Mouse (Mus musculus): ENCODE data around the gene Aatk.
A peak's percentile ranks its signal among the peaks of the same experiment; 100 is the strongest.

Gene Aatk

DNA sequence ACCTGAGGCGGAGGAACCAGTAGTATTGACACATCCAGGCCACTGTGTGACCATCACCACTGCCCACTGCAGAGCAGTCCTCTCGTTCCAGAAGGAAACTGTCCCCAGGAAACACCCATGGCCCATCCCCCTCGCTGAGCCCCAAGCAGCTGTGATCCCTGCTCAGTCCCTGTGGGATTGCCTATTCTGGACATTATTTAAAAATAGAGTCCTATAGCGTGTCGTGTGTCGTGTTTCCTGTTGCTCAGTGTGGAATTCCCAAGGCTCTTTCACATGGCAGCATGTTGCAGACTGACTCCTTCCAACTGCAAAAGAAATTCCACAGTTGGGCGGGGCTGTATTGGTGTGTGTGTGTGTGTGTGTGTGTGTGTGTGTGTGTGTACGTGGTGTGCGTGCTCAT is 5.3 kb upstream of the Aatk start:
- DNase-seq (ENCODE audit: low spot score in 2 of 2): no peak

DNA sequence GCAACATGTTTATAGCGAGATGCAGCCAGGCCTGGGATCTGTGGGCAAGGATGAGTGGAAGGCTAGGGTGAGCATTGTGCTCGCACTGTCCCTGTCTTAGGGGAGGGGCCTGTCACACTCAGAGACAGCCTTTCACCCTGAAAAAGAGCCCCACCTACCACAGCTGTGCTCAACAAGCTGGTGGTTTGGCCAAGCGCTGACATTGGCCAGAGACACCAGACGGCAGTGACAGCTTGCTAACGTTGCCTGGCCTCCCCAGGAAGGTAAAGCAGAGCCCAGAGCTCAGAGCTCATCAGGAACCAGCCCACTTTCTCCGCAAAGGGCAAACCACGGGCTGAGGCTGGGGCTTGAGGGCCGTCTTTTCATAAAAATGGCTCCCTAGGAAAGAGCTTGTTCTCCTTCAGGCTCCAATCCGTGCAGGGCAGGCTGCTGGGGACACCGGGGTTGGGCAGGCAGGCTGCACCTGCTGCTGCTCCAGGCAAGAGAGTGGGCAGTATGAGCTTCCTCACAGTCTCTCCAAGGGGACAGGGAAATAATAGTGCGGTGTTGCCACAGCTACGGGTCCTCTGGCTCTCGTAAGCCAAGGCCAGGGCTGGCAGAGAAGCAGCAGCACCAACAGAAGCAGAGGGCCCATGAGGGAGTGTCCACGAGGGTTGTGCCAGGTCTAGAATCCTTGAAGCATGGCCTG is 4.3 kb upstream of the Aatk start:
- DNase-seq (ENCODE audit: low spot score in 2 of 2): no peak

DNA sequence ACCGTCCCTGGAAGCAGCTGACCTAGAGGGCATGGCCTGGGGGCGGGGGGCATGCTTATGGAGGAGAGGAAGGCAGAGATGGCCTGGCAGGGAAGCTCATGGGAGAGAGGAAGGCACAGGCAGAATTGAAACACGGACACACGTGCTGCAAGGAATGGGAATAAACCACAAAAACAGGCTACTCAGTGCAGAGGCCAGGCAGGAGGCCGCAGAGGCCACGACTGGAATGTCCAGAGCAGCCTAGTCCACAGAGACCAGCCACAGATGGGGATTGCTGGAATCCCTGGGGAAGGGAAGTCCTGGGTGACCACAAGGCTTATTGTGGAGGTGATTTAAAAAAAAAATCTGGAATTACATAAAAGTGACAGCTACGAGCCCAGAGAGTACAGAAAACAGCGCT is 2.1 kb upstream of the Aatk start:
- DNase-seq (ENCODE audit: low spot score in 2 of 2): no peak

DNA sequence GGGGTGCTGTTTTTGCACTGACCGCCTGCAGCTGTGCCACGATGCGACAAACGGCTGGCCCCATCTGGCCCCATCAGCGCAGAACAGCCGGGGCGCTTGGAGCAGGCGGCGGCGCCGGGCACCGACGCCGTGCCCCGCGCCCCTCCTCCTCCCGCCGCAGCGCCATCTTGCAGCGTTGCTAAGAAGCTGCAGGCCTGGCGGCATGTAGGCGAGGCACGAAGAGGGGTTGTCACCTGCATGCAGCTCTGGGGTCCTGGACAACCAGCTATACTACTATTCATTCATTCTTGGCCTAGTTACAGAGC is 1.2 kb upstream of the Aatk start:
- DNase-seq (ENCODE audit: low spot score in 2 of 2): peak; percentile 75 to 83

DNA sequence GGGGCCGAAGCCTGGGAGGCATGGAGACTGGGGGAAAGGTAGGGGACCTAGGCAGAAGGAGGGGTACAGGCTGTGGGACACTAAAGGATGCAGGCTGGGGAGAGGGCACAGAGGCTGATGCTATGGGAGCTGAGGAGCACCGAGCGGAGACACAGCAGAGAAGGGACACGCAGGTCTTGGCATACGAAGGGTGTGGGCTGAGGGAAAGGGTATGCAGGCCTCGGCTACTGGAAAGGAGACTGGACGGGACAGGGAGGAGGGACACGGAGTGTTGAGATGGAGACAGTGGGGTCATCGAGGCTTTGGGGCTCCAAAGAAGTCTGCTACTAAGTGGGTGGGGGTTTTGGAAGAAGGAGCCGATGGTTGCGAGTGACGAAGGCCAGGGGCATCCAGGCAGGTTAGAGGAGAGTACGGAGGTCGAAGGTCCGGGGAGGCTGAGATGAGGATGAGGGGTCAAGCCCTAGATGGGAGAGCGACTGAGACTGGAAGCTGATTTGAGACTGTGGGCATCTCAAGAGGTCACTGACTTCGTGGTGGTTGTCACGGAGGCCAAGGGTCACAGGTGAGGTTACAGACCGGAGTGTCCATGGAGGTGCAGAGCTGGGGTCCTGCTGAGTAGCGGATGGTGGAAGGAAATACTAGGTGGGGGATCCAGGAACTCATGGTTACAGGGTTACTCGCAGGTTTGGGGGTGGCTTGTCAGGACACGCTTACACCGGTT is 724 bp upstream of the Aatk start:
- no peak for DNase-seq (ENCODE audit: low spot score in 2 of 2)

DNA sequence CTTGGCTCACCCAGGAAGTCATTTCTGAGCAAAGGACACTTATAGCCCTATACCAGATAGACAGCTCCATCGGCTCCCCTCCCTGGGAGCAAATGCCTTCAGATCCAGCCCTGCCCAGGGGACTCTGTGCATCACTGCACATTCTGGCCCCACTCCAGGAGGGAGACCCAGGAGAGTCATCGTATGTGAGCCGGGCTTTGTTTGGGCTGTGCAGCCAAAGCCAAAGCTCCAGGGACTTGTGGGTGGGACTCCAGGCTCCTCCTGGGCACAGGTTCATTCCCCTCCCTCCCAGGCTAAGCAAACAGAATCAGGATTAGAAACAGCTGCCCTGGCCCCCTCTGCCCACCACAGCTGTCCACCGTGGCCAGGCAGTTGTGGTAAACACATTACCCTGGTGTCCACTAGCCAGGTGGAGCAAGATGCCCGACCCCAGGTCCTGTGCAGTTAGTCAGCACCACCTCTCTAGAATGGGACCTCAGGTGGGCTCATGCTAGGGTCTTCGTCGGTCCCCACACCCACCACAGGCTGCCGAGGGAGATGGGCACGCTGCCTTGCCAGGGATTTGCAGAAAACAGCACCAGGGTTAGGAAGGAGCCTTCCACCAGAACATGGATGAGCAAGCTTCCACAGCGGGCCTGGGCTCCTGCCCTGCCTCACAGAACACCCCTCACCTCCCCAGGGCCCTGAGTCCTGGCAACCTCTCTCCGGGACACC is 971 bp downstream of the Aatk start:
- DNase-seq (ENCODE audit: low spot score in 2 of 2): peak; percentile 76 to 80

DNA sequence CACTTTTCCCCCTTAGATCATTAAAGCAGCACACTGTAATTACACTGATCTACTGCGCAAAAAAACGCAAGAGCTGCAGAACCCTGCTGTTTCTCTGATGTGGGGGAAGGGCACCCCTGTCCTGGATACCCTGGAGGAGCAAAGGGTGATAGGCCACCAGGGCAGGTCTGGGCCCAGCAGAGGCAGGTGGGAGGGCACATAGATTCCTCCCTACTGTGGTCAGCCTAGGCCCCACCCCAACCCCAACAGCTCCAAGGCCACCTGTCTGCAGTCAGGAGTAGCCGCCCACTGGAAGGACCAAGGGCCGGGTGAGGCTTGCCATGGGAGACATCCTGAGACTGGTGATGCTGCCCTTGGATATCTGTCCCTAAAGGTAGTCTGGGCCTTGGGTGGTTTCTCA is 1.6 kb downstream of the Aatk start:
- DNase-seq (ENCODE audit: low spot score in 2 of 2): no peak

DNA sequence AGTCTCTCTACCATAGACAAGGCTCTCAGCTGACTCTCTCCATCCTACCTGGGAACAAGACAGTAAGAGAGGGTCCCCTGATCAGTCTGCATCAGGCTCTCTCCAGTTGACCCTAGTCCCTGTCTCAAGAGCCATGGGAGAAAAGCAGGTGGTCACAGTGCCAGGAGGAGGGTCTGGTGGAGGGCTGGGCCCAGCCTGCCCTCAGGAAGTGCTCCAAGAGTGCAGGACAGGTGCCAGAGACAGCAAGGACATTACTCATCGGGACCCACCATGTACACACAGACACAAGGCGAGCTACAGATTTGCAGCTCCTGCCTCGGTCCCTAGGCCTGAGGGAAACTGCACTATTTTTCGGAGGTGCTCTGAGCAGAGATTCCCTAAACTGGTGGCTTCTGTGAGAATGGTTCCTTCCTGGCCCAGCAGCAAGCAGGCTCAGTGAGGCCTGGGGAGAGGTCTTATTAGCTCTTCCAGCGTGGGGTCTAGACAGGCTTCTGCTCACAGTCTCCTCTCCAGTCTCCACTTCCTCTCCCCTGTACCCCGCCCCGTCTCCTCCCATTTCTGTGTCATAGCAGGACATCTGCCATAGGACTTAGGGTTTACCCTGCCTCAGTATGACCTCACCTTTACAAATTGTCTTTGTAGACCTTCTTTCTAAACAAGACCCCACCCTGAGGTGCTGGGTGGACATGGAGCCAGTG is 4.7 kb downstream of the Aatk start:
- no peak for DNase-seq (ENCODE audit: low spot score in 2 of 2)

DNA sequence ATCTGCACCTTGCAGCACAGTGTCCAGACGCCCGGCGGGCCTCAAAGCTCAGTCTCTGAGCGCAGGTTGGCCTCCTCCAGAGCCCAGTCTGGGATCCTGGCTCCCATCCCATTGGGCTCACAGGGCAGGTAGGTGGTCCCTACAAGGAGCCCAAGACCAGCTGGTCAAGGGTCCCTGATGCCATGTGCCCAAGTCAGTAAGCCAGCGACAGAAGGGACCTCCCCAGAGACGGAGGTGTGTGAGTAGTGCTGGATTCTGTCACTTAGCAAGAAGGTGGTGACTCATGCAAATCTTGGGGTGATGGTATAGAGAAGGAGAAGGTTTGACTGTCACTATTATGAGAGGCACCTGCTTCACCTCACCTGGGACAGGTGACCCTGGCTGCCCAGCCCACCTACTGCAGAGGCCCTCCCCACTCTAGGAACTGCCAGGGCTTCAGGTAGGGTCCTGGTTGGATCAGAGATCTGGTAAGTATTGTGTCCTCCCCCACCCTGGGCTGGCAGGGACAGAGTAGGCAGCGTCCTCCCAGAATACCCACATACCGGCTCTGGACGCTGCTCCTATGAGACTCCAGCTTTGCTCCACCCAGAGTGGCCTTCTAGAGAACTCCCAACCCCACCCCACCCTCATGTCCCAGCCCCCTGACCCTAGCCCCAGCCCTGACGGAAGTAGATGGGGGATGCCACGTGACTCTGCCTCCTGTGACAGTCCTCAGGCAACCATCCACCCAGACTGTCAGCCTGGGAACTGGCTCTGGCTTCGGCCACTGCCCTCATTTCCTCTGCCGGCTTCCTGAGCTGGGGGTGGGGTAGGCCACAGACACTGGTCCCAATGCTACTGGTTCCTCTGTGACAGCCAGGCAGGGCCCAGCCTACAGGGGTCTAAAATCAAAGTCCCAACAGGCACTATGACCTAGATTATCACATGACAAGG is 5.5 kb downstream of the Aatk start:
- DNase-seq (ENCODE audit: low spot score in 2 of 2): peak; percentile 74 to 82

DNA sequence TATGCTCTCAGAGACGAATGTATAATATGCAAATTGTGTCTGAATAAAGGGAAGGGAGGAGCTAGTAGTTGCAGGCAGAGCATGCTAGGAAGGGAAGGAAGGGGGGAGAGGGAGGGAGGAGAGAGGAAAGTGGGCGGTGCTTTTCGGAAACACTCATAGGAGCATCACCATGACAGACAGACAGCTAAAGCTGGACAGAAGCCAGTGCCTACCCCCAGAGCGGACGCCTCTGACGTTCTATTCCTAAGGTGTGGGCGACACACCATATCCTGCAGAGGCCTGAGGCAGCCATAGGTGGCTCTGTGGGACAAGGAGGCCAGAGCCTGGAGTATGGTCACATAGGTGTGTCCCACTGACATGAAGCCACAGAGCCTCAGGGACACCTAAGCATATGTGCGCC is 6.5 kb downstream of the Aatk start:
- peak; percentile 61 to 80 for DNase-seq (ENCODE audit: low spot score in 2 of 2)

DNA sequence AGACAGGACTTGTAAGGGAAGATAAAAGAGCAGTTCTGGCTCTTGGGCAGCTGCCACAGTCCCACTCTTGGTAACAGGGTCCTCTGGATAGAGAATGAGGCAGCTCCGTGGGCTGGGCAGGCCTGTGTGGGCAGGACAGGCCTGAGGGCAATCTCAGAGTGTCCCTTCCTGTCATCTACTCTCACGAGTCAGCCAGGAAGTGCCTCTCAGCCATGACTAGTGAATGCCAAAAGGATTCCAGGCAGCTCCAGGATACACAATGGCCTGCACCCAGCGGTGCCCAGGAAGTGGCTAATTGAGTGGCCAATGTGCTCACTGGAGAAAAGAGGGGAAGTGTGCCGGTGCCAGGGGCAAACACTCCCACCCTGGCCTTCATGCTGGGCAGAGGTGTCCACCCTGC is 7.4 kb downstream of the Aatk start:
- DNase-seq (ENCODE audit: low spot score in 2 of 2): peak; percentile 66 to 70

DNA sequence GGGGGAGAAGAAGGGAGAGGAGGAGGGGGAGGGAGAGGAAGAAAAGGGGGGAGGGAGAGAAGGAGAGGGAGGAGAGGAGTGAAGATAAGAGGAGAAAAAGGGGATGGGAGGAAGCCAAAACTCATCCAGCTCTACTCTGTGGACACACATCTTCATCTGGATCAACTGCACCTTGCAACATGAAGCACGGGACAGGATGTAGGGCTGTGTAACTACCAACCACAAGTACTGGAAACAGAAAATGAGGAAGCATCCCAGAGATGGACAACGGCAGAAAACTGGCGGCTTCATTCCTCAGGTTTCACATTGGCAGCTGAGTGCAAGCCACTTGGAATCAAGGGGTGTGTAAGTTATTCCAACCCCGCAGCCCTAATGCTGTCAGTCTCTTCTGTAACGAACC is 12.2 kb downstream of the Aatk start:
- no peak for DNase-seq (ENCODE audit: low spot score in 2 of 2)

DNA sequence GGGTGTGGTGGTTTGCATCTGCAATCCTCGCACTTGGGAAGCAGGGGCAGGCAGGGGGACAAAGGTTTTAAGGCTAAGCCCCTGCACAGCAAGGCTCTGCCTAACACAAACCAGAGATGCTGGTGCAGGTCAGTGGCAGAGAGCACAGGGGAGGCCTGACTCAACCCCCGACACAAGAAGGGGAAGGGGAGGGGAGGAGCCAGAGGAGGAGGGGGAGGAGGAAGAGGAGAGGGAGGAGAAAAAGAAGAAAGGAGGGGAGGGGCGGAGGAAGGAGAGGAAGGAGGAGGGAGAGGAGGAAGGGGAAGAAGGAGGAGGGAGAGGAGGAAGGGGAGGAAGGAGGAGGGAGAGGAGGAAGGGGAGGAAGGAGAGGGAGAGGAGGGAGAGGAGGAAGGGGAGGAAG is 12.7 kb downstream of the Aatk start:
- no peak for DNase-seq (ENCODE audit: low spot score in 2 of 2)

DNA sequence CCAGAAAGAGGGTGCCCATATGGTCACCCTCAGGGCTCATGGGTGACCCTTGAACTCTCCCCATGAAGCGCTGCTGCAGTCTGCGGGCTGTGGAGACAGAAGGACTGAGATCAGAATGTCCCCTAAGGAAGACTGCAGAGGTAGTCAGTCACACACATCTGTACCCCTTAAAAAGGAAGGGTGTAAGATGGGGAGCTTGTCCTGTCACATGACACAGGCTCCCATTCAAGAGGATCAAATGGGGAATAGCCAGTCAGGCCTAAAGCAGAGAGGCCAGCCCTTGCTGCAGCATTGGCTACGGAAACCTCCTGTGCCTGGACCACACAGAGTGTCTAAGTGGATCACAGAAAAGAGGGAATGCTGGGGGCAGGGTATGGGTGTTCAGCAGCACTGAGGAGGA is 13.5 kb downstream of the Aatk start:
- no peak for DNase-seq (ENCODE audit: low spot score in 2 of 2)

DNA sequence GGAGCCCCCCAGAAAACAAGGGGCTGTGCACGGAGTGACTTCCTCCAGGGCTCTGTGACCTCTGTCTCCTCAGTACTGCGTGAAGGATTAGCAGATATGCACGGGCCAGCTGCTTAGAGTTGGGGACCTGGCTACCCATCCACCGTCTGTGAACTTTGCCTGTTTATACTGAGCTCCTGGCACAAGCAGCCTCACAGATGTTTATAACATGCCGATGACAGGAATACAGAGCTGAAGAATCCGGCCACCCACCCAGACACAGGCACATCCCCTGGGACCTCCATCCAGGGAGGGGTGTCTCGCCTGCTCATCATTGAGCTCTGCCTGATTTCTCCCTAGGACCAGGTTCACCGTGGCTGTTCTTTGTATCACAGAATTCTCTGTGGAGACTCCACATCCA is 14.9 kb downstream of the Aatk start:
- DNase-seq (ENCODE audit: low spot score in 2 of 2): no peak

DNA sequence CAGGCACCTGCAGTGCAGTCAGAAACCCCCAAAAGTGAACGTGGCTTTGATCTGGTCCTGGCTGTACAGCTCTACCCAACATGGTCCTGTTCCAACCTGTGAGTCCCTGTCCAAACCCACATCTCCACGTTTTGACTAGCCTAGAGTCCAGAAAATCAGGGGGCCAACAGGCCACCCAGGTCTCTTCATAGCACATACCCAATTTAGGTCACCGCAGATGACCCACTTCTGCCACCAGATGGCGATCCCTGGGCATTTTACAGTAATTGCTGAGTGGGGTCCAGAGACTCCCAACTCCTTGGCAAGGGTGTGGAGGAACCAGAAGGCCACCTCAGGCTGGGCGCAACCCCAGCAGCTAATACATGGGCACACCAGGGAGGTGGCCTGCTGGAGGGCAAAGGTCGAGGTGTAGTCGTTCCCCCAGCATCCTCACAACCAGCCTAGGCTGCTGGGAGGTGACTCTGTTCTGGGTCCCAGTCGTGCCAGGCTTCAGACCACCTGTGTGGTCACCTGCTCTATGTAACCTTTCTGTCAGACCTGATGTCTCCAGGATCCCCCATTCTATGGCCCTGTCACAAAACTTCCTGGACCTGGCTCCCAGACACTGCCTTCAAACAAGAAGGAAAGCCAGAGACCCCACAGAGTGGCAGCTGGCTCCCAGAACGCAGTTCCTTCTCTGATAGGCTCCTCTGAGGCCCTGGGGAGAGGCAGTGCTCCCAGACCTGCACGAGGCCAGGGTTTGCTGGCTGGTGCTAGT is 16.6 kb downstream of the Aatk start:
- DNase-seq (ENCODE audit: low spot score in 2 of 2): peak; percentile 67 to 76

DNA sequence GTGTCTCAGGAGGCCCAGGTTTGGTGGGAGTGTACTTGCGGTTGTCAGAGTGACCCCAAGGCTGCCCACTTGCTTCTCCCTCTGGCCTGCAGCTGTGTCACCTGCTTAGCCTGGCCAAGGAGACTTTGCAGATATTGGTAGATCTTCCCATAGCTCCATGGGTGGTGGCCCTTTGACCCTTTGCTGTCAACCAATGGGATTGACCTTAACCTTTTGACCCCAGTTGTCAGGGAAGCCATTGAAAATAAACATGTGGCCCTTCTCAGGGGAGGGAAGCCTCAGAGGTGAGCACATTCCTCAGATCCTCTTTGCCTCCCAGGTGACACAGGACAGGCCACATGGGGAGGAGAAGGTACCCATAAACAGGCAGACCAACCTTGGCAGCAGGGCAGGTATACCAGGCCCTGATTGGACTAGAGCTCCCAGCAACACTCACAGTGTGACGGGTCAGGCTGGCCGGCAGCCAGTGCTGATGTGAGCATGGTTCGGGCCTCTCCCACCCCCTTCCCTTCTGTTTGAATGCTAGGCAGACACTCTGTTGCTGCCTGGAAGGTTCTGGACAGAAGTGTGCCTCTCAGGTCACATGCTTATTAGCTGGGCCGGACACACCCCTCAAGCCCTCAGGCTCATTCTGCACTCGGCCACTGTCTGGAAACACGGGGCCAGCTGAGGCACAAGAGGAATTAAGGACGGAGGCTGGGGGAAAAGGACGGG is 17.4 kb downstream of the Aatk start:
- DNase-seq (ENCODE audit: low spot score in 2 of 2): peak in 1 of 2 experiments; percentile 70

DNA sequence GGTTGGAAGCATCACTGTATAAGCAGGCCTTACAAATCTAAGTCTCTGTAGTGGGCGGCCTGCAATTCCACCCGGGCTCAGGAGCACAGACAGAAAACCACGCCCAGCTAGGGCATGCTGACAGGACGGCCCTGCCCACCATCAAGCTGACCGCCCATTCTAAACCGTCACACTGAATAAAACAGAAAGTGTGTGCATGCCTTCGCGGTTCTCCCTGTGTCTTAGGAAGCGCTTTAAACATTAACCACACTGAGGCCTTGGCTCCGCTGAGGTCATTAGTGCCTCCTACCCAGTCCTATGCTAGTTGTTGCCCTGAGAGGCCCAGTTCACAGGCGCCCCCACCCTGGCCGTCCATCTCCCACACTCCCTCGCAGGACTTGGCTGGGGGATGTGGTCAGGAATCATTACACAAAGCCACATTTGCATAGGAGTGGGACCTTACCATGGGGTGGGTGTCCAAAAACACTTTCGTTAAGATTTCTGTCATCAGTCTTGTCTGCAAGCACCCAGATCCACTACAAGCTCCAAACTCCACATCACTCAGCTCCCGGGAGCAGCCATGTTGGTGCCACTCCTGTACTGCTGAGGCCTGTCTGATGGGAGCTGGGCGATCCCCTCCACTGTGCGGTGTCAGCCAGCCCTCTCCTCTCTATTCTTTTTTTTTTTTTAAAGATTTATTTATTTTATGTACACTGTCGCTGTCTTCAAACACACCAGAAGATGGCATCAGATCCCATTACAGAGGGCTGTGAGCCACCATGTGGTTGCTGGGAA is 18.5 kb downstream of the Aatk start:
- DNase-seq (ENCODE audit: low spot score in 2 of 2): no peak

DNA sequence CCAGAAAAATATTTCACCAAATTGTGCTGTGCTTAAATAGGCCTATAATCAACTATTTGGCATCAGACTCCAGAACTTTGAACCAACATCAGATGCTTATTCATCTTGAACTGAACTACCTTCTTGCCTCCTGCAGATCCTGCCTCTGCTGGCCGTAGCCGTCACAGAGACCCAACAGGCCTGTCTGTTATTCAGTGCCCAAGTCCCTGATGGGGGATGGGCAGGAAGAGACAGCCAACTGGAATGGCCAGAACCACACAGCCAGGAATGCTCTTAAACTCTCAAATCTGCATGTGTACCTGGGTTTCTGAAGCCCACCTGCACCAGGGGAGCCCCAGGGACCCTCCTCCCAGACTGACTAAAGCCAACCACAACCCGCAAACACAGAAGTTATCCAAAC is 20.0 kb downstream of the Aatk start:
- DNase-seq (ENCODE audit: low spot score in 2 of 2): no peak

All from right cerebral cortex, postnatal 10 days (tissue).